Mouse (Mus musculus) forebrain, embryonic 13.5 days (tissue): Measurements from ENCODE around the gene Nkx1-1. TPM values are rescaled to one million over a fixed set of nuclear protein-coding genes. Genes with fewer than 3 reads are reported as not detected.

Experiments
- ATAC-seq: fragments of 200-750 bp; cut with Nextera tagmentation; 2 replicates; pipeline ENCODE4 v1.8.0; 2017
- H3K27ac ChIP-seq: fragments of 300-500 bp; sonication (generic); 2 replicates; pipeline ENCODE4 v1.5.1; 2015; ENCODE audit warnings: inconsistent platforms, mild to moderate bottlenecking, moderate library complexity
- H3K27me3 ChIP-seq: fragments of 300-500 bp; sonication (generic); 2 replicates; pipeline ENCODE4 v1.6.1; 2015; ENCODE audit warnings: mild to moderate bottlenecking, inconsistent platforms
- H3K36me3 ChIP-seq: fragments of 300-500 bp; sonication (generic); 2 replicates; pipeline ENCODE4 v1.6.1; 2015; ENCODE audit warnings: mild to moderate bottlenecking, inconsistent platforms; ENCODE audit not compliant: poor library complexity, severe bottlenecking
- H3K4me1 ChIP-seq: fragments of 300-500 bp; sonication (generic); 2 replicates; pipeline ENCODE4 v1.6.1; 2015; ENCODE audit warnings: inconsistent platforms
- H3K4me2 ChIP-seq: fragments of 300-500 bp; sonication (generic); 2 replicates; pipeline ENCODE4 v1.6.1; 2015; ENCODE audit warnings: inconsistent platforms, mild to moderate bottlenecking, moderate library complexity
- H3K4me3 ChIP-seq: fragments of 300-500 bp; sonication (generic); 2 replicates; pipeline ENCODE4 v1.5.1; 2015; ENCODE audit warnings: mild to moderate bottlenecking, inconsistent platforms
- H3K9ac ChIP-seq: fragments of 300-500 bp; sonication (generic); 2 replicates; pipeline ENCODE4 v1.6.1; 2015; ENCODE audit warnings: mild to moderate bottlenecking, inconsistent platforms
- H3K9me3 ChIP-seq: fragments of 300-500 bp; sonication (generic); replicated peaks from 2 replicates; pipeline ENCODE4 v1.6.1; 2016; ENCODE audit warnings: inconsistent platforms
- WGBS: fragments of 180-500 bp; shearing (Covaris S2); methylation state at CpG from one replicate; pipeline ENCODE4 v1.1.7; 2015; 5-methylcytosine and 5-hydroxymethylcytosine counted together
- polyA plus RNA-seq: library from polyadenylated mRNA; unstranded; fragments of >200 nt; fragmentation: Nextera tagmentation; extraction: Ambion mirVana; gene quantifications from 2 replicates; pipeline ENCODE4 v1.2.1, GENCODE M21; 2015

Nkx1-1 gene
- polyA plus RNA-seq, 1 experiment from 2014 or later = not detected

DNA sequence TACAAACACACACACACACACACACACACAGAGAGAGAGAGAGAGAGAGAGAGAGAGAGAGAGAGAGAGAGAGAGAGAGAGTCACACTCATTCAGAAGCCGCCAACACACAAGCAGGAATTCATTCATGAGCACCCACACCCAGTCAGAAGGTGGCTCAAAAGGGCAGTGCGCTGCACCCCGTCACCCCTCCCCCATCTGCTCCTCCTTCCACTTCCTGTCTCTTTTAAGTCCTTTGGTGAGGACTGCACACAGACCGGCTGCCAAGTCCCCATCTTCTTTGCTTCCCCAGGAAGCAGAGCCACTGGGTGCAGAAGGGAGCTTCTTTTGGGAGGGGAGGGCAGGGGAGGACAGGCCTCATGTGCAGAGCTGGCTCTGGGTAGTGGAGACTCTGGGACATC lies 2.2 kb upstream of the Nkx1-1 start:
- no peak for ATAC-seq
- peaks cover 27% of the 10 kb centered on the region for H3K4me1 ChIP-seq

DNA sequence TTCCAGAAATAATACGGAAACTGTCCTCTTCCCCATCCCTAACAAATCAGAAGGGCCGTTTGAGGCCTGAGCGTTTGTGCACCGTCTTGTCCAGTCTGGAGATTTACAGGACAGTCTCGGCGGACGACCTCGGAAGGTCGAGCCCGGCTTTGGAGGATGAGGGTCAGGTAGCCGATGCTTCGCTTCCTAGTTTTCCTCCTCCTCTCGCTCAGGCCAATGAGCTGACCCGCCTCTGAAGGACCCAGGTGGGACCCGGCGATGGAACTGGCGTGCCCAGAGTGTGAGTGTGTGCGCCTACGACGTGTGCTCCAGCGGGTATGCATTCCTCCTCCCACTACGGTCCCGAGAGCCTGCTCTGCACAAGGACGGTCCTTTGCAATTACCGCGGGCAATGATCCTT lies 1.4 kb upstream of the Nkx1-1 start:
- Histone ChIP-seq H3K9ac (no peak overlapping the region), H3K4me3 (no peak overlapping the region), H3K27ac (no peak overlapping the region), H3K4me2 (no peak overlapping the region), H3K36me3 (no peaks in the 10 kb centered on the region), H3K4me1 (peaks cover 30% of the 10 kb centered on the region), H3K9me3 (no peaks in the 10 kb centered on the region), H3K27me3 (peaks cover 100% of the 10 kb centered on the region)
- no peak for ATAC-seq
- WGBS = under 1% methylated on average over 26 of the region's 26 CpGs

More for the DNA sequence above, 2.2 kb upstream of the Nkx1-1 start:
- 0% methylated on average over 4 of the region's 4 CpGs for WGBS
- H3K9me3 ChIP-seq = no peaks in the 10 kb centered on the region
- H3K4me2 ChIP-seq = no peak overlapping the region
- H3K36me3 ChIP-seq = no peaks in the 10 kb centered on the region
- H3K27ac ChIP-seq = no peak overlapping the region
- no peak overlapping the region for H3K9ac ChIP-seq
- peaks cover 100% of the 10 kb centered on the region for H3K27me3 ChIP-seq
- H3K4me3 ChIP-seq = no peak overlapping the region

DNA sequence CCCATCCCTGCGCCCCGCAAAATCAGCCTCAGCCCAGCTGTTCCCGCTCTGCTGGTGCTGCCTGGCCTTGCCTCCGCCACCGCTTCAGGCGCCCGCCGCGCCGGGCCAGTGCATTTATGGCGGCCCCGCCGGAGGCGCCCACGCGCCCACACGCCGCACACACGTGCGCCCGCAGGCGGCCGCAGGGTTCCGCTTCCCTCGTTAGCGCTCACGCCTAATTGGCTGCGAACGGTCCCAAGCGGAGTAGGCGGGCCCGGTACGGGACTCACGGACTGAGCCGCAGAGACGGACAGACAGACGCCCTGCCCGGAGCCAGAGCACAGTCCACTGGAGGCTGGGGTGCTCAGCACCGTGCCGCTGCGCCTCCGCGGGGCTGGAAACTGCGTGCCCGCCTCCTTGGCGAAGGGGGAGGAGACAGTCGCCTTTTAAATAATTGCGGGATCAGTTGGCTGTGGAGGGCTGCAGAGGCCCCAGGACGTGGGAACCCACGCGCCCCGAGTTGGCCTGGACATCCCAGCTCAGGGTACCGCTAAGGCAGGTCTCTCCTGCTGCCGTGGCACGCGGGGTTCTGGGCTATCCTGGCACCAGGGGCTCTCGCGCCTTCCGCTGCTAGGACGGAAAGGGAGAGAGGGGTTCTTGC lies 485 bp upstream of the Nkx1-1 start:
- Histone ChIP-seq H3K4me2 (peak overlapping the region; percentile 44), H3K9ac (no peak overlapping the region), H3K4me3 (peak overlapping the region; percentile 28), H3K36me3 (no peaks in the 10 kb centered on the region), H3K27ac (no peak overlapping the region), H3K9me3 (no peaks in the 10 kb centered on the region), H3K4me1 (peaks cover 30% of the 10 kb centered on the region), H3K27me3 (peaks cover 100% of the 10 kb centered on the region)
- WGBS = under 1% methylated on average over 49 of the region's 60 CpGs
- peak; percentile 44; the same call in 1 of the 2 replicates for ATAC-seq

DNA sequence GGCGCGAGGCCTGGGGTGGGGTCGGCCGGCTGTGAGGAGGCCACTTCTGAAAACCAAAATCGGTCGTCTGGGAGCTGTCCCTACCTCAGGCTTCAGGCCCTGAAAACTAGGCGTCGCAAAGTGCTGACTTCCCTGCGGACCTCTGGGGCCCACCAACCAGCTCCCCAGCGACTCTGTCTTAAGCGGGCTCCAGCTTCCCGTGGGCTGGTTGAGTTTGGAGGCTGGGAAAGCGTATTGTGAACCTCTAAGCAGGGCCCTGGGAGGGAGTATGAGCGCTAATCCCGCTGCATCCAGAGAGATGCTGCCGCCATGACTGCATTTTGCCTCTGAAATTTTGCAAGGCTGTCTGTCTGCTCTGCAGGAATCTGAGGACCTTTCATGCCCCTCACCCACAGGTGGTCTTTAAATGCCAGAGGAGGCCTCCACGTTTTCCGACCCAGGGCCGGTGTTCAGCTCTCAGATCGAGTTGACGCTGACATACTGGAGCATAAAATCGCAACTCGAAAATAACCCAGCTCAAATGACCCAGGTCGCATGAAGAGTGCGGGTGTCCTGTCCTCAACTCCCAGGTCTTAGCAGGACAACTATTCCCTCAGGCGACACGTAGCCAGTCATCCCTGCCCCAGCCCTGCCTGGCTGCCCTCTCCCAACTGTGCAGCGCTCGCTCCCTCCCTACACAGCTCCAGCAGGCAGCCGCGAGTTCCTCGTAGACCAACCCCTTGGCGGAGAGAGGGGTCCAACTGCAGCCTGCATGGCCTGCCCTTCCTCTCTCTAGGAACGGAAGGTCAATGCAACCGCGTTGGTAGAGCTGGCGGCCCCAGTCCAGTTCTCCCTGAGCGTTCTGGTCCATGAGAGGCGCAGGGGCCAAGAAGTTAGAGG lies 1.5 kb downstream of the Nkx1-1 start:
- no peak overlapping the region for H3K4me2 ChIP-seq
- no peak overlapping the region for H3K4me3 ChIP-seq
- H3K36me3 ChIP-seq = no peaks in the 10 kb centered on the region
- no peak for ATAC-seq
- H3K4me1 ChIP-seq = peaks cover 30% of the 10 kb centered on the region
- H3K27me3 ChIP-seq = peaks cover 100% of the 10 kb centered on the region
- under 1% methylated on average over 39 of the region's 39 CpGs for WGBS
- no peak overlapping the region for H3K9ac ChIP-seq
- H3K9me3 ChIP-seq = no peaks in the 10 kb centered on the region
- H3K27ac ChIP-seq = no peak overlapping the region

DNA sequence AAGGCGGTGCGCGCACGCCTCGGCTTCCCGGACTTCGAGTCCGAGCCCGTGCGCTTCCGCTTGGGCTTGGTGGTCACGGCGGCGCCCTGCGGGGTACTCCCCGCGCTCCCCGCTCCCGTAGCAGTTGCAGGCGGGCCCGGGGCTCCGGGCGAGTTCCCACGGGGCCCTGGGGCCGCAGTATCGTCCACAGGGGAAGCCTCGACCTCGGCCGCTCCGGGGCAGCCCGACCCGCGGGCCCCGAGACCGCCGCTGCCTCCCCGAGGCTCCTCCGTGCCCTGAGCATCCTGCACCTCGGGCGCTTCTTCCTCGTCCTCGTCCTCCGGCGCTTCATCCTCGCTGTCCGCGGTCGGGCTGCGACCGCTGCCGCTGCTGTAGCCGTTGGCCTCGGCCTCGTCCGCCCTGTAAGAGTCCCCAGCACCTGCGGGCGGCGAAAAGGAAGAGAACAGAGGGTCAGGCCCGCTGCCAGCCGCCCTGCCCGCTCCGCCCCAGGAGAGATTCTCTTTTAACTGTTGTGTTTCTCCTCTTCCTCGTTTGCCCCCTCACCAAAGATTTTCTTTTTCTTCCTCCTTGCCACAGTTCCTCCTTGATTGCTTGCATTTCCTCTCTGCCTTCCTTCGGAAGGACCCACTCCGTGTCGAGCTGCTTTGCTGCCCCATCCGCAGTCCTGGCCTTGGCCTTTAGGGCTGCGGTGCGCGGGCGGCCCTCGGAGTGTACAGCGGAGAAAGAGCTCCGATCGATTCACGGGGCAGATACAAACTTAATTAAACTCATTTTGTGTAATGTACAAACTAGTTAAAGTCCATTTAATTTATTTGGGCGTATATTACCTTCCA lies 2.4 kb downstream of the Nkx1-1 start:
- WGBS = under 1% methylated on average over 77 of the region's 77 CpGs
- Histone ChIP-seq H3K4me2 (peak overlapping the region; percentile 40), H3K9ac (no peak overlapping the region), H3K27ac (no peak overlapping the region), H3K9me3 (no peaks in the 10 kb centered on the region), H3K4me3 (peak overlapping the region; percentile 26), H3K27me3 (peaks cover 100% of the 10 kb centered on the region), H3K36me3 (no peaks in the 10 kb centered on the region), H3K4me1 (peaks cover 30% of the 10 kb centered on the region)
- no peak for ATAC-seq

DNA sequence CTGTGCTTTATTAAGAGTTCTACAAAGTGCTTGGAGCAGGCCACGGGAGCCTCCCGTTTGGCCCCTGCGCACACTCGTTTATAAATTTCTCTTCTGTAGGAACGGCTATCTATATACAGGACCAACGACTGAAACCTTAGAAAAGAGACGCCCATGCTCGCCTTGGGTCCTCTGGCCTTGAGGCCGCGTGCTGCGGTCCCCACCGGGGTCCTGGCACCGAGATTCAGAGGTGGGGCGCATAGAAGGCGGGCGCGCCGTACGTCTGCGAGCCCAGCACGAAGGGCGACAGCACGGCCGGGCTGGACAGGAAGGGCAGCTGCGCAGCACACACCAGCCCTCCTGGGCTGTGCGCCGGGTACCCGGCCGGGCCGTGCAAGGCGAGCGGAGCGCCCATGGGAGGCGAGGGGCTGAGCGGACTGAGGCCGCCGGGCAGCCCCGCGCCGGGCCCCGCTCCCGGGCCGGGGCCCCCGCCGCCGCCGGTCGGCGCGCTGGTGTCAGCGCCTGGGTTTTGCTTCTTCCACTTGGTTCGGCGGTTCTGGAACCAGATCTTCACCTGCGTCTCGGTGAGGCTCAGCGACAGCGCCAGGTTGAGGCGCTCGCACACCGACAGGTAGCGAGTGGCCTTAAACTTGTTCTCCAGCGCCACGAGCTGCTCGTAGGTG lies 3.1 kb downstream of the Nkx1-1 start:
- no peak for ATAC-seq
- peak overlapping the region; percentile 26 for H3K4me3 ChIP-seq
- H3K27ac ChIP-seq = no peak overlapping the region
- H3K4me2 ChIP-seq = peak overlapping the region; percentile 40
- H3K9me3 ChIP-seq = no peaks in the 10 kb centered on the region
- peaks cover 30% of the 10 kb centered on the region for H3K4me1 ChIP-seq
- WGBS = under 1% methylated on average over 61 of the region's 64 CpGs
- no peak overlapping the region for H3K9ac ChIP-seq
- H3K27me3 ChIP-seq = peaks cover 99% of the 10 kb centered on the region
- H3K36me3 ChIP-seq = no peaks in the 10 kb centered on the region

DNA sequence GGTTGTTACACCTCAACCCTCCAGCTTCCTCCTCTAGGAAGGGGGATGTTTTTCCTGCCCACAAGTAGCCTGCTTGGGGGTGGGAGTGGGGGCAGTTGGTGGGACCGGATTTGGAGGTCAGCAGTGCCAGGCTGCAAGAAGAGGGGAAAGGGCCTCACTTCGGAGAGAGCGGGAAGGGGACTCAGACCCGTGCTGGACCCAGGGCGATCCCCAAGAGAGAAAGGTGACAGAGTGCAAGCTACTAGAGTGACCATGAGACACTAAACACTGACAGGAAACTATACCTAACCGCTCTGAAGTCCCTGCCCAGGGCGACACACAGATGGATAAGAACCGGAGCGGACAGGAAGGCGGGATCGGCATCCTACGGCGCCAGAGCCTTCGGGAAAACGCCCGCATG lies 3.7 kb downstream of the Nkx1-1 start:
- Histone ChIP-seq H3K4me2 (no peak overlapping the region), H3K36me3 (no peaks in the 10 kb centered on the region), H3K27ac (no peak overlapping the region), H3K4me3 (0 out of 2 replicates have a peak overlapping the region, but pooled peaks have one; percentile 26), H3K9me3 (no peaks in the 10 kb centered on the region), H3K27me3 (peaks cover 99% of the 10 kb centered on the region), H3K9ac (no peak overlapping the region), H3K4me1 (peaks cover 30% of the 10 kb centered on the region)
- WGBS = 2% methylated on average over 16 of the region's 16 CpGs
- ATAC-seq = no peak

DNA sequence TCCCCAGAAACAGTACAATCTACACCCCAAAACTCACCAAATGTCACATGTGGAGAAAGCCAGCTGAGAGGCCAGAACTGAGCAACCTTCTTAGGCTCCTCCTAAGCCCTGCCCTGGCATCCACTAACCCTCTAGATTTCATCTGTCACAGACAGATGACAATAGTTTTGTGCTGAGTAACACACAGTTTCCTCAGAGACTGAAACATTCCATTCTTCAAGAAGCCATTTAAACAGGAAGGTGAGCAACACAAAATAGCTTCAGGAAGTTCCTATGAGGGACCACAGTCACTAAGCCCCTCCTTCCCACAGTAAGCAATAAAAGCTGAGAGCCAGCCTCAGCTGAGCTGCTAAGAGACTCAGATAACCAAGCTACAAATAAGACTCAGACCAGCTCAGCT lies 6.3 kb downstream of the Nkx1-1 start:
- Histone ChIP-seq H3K36me3 (no peaks in the 10 kb centered on the region), H3K4me3 (no peak overlapping the region), H3K27ac (no peak overlapping the region), H3K9ac (no peak overlapping the region), H3K4me1 (peaks cover 10% of the 10 kb centered on the region), H3K4me2 (no peak overlapping the region), H3K27me3 (peaks cover 76% of the 10 kb centered on the region), H3K9me3 (no peaks in the 10 kb centered on the region)
- ATAC-seq = no peak

DNA sequence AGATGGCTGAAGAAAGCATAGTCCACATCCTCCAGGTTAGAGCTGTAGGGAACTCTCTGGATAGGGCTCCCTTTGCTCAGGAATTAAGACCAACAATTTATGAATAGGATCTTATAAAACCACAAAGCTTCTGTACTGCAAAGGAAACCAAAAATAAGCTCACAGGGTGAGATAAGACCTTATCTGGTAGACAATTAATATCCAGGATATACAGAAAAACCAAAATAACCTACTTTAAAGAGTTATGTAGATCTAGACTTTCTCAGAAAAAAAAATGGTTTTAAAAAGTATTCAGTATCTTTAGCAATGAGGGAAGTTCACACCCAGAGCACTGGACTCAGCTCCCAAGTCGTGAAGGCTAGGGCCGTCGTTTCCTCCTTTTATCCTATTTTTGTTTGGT lies 13.5 kb downstream of the Nkx1-1 start:
- 77% methylated on average over 3 of the region's 3 CpGs for WGBS
- H3K4me2 ChIP-seq = no peak overlapping the region
- H3K9ac ChIP-seq = no peak overlapping the region
- H3K4me1 ChIP-seq = no peaks in the 10 kb centered on the region
- peaks cover 12% of the 10 kb centered on the region for H3K36me3 ChIP-seq
- no peak overlapping the region for H3K27ac ChIP-seq
- ATAC-seq = no peak
- peaks cover 9% of the 10 kb centered on the region; the same call in 1 of the 2 replicates for H3K27me3 ChIP-seq
- H3K4me3 ChIP-seq = no peak overlapping the region
- no peaks in the 10 kb centered on the region for H3K9me3 ChIP-seq

DNA sequence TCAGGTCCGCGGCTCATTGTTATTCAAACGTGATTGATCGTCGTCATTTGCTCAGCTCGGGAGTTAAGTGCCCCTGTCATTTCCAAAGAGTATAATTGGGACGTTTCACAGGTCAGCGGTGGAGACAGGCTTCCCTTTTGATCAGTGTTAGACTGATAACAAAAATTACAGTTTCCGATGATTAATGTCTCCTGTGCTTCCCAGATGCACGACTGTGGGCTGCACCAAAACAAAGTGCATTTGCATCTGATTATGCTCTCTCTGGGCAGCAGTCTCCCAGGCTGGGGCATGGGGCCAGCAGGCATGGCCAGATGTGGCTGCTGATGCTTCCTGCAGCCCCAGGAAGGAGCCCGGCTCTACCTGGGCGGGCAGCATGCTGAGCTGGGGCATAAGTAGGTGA lies 33.0 kb downstream of the Nkx1-1 start:
- WGBS = 37% methylated on average over 12 of the region's 12 CpGs
- Histone ChIP-seq H3K4me1 (peaks cover 28% of the 10 kb centered on the region), H3K4me2 (no peak overlapping the region), H3K27me3 (no peaks in the 10 kb centered on the region), H3K27ac (no peak overlapping the region), H3K9ac (no peak overlapping the region), H3K36me3 (no peaks in the 10 kb centered on the region), H3K4me3 (no peak overlapping the region), H3K9me3 (no peaks in the 10 kb centered on the region)
- no peak for ATAC-seq

DNA sequence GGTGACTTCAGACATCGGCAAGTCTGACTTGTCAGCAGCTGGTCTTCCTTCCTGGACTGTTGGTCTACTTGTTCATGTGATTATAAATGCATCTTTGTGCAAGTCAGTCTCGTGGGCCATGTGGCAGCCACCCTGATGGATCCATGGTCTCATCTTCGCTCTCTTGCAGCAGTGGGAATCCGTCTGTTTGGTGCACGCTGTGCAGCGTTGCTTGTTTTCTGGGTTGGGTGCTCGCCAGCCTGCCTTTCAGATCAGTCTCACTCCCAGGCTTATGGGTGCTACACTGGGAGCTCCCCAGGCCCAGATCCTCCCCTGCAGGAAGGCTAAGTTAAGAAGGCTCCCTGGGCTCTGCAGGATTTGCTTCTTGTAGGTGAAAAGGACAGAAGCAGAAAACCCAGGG lies 36.9 kb downstream of the Nkx1-1 start:
- Histone ChIP-seq H3K27ac (no peak overlapping the region), H3K27me3 (0 out of 2 replicates have a peak, but pooled peaks cover 5% of the 10 kb centered on the region), H3K4me1 (peaks cover 31% of the 10 kb centered on the region), H3K9ac (no peak overlapping the region), H3K36me3 (peaks cover 10% of the 10 kb centered on the region; the same call in 1 of the 2 replicates), H3K9me3 (no peaks in the 10 kb centered on the region), H3K4me3 (no peak overlapping the region), H3K4me2 (no peak overlapping the region)
- no peak for ATAC-seq
- WGBS = 76% methylated on average over 7 of the region's 7 CpGs
